Mouse (Mus musculus): Measurements from ENCODE around the gene Wt1. TPM values are rescaled to one million over a fixed set of nuclear protein-coding genes. Genes with fewer than 3 reads are reported as not detected.

Gene Wt1
- 9.6 and 12.0 TPM in 2 replicates for polyA plus RNA-seq (2015; fragmentation: Nextera tagmentation; extraction: Ambion mirVana)

DNA sequence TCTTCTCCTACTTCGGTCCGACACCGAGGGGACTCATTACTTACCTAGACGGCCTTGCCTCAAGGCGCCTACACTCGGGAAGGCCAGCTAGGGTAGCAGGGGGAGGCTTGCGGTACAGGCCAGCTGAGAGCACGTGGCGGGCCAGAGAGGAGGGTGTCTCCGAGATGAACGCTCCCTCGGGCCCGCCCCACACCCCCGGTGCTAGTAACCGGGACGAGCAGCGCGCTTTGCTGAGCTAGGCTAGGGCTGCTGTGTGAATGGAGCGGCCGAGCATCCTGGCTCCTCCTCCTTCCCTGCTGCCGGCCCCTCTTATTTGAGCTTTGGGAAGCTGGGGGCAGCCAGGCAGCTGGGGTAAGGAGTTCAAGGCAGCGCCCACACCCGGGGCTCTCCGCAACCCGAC is at the start of gene Wt1:
TSS of gene Wt1 (plus strand) at position 251 of the 400 bp plus-strand sequence.

DNA sequence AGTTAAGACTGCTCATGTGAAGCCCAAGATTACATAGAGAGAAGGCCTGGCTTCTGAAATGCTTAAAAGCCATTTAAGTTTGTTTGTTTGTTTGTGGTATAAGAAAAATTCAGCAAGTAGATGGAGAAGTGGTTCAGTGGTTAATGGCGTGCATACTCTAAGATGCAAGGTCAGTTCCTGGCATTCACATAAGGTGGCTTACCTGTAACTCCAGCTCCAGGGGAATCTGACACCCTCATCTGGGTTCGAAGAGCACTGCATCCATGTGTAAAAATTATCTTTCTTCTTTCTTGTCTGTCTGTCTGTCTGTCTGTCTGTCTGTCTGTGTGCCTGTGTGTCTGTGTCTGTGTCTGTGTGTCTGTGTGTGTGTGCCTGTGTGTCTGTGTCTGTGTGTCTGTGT is 34.6 kb upstream of the Wt1 start, which contains the start of gene Gm11060:
TSS of gene Gm11060 (plus strand) at position 301 of the 400 bp plus-strand sequence.

Other genes starting within 250 kb of the Wt1 start
- gene Eif3m, start 109.4 kb upstream of the Wt1 start, polyA plus RNA-seq (2015; fragmentation: Nextera tagmentation; extraction: Ambion mirVana) = 242 and 243 TPM in 2 replicates
- not detected in 2 replicates for gene Gm11060, start 34.5 kb upstream of the Wt1 start, polyA plus RNA-seq (2015; fragmentation: Nextera tagmentation; extraction: Ambion mirVana)
- gene Them7, start 97.8 kb downstream of the Wt1 start, polyA plus RNA-seq (2015; fragmentation: Nextera tagmentation; extraction: Ambion mirVana) = 0.17 and 0.18 TPM in 2 replicates

Data from urinary bladder, postnatal 0 days (tissue).